Mouse (Mus musculus): ENCODE measurements around the gene Snapc2.
"Not testable (repeated sequence)": the region's sequence is repeated elsewhere in the genome, so short reads cannot be mapped to it uniquely, and the experiment has no call there.

Snapc2 gene

GRCm38 (mm10) chr8:4237814-4238433 lies 15.0 kb upstream of the Snapc2 start:
- DNase-seq (ENCODE audit: low spot score): peak; percentile 36

GRCm38 (mm10) chr8:4238434-4239192 lies 14.3 kb upstream of the Snapc2 start, which contains the start of the genes Map2k7 and Gm49320:
Gene Map2k7 (plus strand): TSS chr8:4238740.
Gene Gm49320 (plus strand): TSS chr8:4238865.
- DNase-seq (ENCODE audit: low spot score): peak; percentile 100

GRCm38 (mm10) chr8:4239193-4239890 lies 13.5 kb upstream of the Snapc2 start:
- no peak for DNase-seq (ENCODE audit: low spot score)

- DNase-seq (ENCODE audit: low spot score): no peak
Measured at GRCm38 (mm10) chr8:4245061-4245460, 7.8 kb upstream of the Snapc2 start.

- DNase-seq (ENCODE audit: low spot score): no peak
Measured at GRCm38 (mm10) chr8:4245737-4246136, 7.1 kb upstream of the Snapc2 start.

DNA sequence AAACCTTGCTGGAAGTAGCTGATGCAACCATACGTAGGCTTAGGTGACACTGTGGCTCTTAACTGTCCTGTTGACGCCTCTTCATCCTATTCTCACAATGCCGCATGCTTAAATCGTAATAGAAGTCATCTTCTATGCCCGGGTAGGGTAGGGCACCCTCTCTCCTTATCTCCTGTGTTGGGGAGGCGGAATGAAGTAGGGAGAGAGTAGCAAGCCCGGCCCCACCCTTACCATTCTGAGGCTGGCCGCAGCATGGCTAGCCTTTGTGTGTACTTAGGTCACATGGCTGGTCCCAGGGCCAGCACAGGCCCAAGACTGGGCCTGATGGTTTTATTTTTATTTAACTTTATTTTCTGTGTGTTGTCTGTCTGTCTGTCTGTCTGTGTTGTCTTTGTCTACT lies 5.6 kb upstream of the Snapc2 start:
- DNase-seq (ENCODE audit: low spot score): no peak

DNA sequence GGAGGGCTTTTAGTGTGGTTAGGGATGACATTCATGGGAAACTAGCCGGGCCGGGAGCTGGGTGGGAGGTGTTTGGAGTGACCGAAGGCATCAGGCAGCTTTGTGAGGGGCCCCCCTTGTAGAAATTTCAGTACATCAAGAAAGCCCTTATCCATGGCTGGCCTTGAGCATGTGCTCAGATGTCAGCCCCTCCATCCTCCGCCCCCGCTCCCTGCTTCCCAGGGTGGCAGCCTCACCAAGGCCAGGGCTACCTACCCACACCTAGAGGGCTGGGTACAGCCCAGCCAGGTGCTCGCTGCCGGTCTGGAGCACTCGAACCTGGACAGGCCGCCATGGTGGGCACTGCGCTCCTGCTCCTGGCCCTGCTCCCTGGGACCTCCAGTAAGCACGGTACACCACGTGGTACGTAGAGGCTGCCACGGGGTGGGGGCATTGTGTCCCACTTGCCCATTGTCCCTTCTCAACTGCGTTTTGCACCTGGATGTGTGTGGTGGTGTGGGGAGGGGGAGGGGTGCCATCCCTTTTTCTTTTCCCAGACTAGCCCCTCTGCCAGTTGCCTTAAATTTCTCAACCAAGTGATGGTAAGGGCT lies 4.8 kb upstream of the Snapc2 start, which contains the start of gene Tgfbr3l:
Gene Tgfbr3l, plus strand, starts transcription at position 264 of the 590 bp plus-strand sequence.
- no peak for DNase-seq (ENCODE audit: low spot score)

GRCm38 (mm10) chr8:4249213-4249612 lies 3.7 kb upstream of the Snapc2 start:
- DNase-seq (ENCODE audit: low spot score): no peak

DNA sequence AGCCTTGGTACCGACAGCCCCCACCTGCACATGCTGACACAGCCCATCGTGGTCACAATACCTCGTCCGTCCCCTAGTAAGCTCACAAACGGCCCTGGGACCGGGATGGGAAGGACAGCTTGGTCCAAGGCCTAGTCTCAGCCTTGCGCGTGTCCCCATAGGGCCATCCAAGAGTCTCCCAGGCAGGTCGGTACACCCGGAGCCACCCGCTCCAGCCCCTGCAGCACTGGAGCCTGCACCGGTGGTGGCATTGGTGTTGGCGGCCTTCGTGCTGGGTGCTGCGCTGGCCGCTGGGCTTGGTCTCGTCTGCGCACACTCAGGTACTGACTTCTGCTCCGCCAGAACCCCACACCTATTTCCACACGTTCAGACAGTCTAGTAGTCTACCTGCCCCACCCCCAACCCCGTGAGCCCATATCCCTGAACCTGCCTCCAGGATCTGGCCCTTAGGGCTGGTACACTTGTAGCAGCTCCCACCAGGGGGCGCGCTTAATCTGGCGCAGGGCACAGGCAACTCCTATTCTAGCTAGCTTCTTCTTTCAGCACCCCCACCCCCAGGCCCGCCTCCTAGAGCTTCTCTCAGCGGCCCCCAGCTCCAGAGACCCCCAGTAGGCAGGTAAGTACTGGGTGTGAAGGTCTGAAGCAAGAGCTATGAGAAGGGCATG lies 2.4 kb upstream of the Snapc2 start:
- DNase-seq (ENCODE audit: low spot score): peak; percentile 86

DNA sequence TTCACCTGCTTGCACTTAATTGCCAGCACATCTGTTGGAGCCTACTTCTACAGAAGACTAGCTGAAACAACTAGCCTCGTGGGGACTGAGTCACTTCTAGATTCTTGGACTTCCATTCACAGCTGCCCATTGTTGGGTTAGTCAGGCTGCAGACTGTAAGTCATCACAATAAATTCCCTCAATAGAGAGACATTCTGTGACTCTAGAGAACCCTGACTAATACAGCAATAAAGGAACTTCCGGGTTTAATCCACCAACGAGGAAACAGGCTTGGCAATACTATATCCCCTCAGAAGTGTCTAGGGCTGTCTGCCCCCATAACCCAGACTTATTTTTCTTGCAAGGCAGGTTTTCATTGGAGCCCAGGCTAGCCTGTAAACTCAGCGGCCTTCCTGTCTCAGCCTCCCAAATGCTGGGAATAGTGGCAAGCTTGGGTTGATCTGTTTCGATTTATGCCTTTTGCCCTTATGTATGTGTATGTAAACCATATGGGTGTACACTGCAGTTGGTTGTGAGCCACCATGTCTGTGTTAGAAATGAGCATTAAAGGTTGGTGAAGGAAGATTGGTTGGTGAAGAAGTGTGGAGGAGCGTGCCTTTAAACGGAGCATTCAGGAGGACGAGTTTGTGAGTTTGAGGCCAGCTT lies 642 bp upstream of the Snapc2 start:
- no peak for DNase-seq (ENCODE audit: low spot score)

GRCm38 (mm10) chr8:4254001-4254400 lies 1.1 kb downstream of the Snapc2 start:
- no peak for DNase-seq (ENCODE audit: low spot score)

GRCm38 (mm10) chr8:4255471-4255870 lies 2.6 kb downstream of the Snapc2 start:
- DNase-seq (ENCODE audit: low spot score): not testable (repeated sequence)

DNA sequence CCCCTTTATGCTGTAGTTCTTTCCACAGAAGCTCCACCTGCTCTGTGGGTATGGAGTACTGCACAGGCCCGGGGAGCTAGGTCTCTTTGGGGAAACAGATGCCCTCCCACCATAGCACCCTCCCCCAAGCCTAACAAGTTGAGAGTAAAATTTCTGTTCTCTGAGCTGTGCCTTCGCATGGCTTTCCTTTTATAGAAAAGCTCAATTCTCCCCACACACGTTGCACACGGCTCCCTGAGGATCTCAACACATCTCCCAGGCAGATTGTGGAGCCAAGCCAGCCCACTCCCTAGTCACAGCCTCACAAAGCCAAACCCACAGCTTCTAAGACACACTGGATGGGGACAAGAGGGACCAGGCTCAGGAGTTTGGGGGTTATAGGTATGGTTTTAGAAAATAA lies 4.0 kb downstream of the Snapc2 start:
- DNase-seq (ENCODE audit: low spot score): no peak

- no peak for DNase-seq (ENCODE audit: low spot score)
Measured at GRCm38 (mm10) chr8:4257350-4257749, 4.5 kb downstream of the Snapc2 start.

DNA sequence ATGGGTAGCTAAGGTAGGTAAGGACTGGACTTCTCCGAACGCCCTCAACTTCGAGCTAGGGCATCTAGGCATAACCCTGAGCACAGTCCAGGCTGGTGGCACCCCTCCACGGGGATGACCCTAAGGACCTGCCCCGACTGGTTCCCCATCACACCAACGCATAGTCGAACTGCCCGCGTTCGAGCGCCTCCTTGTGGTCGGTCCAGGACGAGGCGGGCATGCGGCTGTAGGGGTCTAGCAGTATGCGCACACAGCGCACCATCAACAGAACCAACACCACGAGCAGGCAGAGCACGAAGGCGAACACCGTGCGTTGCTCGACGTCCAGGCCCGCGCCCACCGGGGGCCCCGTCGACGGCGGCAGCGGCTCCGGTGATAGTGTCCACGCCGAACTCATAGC lies 5.4 kb downstream of the Snapc2 start:
- peak; percentile 70 for DNase-seq (ENCODE audit: low spot score)

DNA sequence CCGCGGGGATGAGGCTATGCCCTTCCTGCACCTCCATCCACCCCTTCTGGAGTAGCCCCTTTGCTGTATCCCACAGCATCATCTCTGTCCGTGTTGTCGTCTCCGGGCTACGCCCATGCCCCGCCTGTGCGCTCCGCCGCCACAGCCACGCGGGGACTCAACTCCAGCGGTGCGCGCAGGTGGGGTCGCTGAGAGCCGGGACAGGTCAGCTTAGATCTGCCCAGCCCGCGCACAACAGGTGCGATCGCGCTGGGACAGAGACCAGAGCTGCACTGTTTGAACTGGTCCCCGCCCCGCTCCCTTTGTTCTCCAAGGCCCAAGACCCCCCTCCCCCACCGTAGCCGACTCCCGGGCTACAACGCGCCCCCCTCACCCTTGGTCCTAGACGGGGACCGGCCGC lies 5.8 kb downstream of the Snapc2 start:
- no peak for DNase-seq (ENCODE audit: low spot score)

- DNase-seq (ENCODE audit: low spot score): peak; percentile 97
Measured at GRCm38 (mm10) chr8:4259125-4259804, 6.4 kb downstream of the Snapc2 start, which contains the start of gene Ctxn1. Gene Ctxn1 (minus strand): TSS chr8:4259274.

GRCm38 (mm10) chr8:4259805-4260170 lies 6.9 kb downstream of the Snapc2 start:
- DNase-seq (ENCODE audit: low spot score): no peak

DNA sequence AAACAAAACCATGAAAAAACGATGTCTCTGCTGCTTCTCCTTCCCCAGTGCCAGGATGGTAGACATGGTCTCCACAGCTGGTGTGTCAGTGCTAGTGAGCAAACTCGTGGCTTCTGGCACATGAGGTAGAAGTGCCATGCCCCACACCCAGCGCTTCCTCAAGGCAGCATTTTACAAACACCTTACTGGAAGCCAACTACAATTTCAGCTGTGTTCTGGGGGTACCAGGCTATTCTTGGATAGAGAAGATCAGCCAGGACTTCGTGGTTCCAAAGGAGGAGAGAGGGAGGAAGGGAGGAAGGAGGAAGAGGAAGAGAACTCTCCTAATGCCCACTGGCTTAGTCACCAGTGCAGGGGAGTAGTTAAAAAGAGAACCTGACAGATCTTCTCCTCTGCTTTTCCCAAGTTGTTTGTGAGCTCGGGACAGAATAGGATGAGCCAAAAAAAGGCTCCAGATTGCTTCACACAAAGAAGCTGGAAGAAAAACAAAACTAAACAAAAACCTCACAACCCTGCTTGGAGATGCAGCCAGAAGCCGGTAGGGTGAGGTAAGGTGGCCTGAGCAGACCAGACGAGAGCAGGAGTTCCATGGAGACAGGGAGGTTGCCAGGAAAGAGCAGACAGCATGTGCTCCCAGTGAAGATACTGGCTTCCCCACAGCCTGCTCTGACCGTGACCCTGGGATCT lies 10.4 kb downstream of the Snapc2 start:
- no peak for DNase-seq (ENCODE audit: low spot score)

Measured in urinary bladder, postnatal 25 days (tissue).